Mouse (Mus musculus): ENCODE data around the gene Ptprd. TPM values are rescaled to one million over a fixed set of nuclear protein-coding genes. Genes with fewer than 3 reads are reported as not detected.

Ptprd gene
- polyA plus RNA-seq, 1 experiment from 2014 or later, result 30.4 TPM

DNA sequence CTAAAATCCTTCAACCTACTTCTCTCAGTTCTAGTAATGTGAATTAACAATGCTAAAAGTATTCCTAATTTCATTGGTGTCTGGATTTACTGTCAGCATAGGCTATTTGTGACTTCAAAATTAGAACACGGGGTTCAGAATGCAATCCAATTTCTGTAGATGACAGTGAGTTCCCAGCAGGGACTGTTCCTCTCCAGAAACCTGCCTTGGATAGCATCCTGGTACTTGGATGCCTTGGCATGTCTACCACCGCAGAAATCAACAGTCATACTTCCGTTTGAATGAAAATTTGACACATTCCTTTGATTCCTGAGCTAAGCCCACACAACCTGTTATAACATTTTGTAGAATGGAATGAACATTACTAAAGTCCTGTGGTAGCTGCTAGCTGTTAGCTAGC lies 2018.3 kb downstream of the Ptprd start:
- H3K27me3 ChIP-seq (ENCODE audit: control insufficient read depth, insufficient read depth, low read length), result no peaks in the 10 kb centered on the region
- H3K4me2 ChIP-seq (replicated peaks; ENCODE audit: low read depth, low read length), result no peak overlapping the region
- H3K9me3 ChIP-seq (ENCODE audit: control insufficient read depth, low read depth, low read length), result no peaks in the 10 kb centered on the region
- H3K4me1 ChIP-seq (ENCODE audit: control insufficient read depth, insufficient read depth, low read length), result no peaks in the 10 kb centered on the region
- WGBS, result 75% methylated on average over 3 of the region's 3 CpGs
- no peak overlapping the region for H3K9ac ChIP-seq (replicated peaks; ENCODE audit: low read depth, low read length)
- H3K36me3 ChIP-seq (ENCODE audit: control insufficient read depth, insufficient read depth, low read length), result no peaks in the 10 kb centered on the region
- H3K4me3 ChIP-seq (ENCODE audit: low read depth, low read length), result no peak overlapping the region
- no peak overlapping the region for H3K27ac ChIP-seq (ENCODE audit: low read length)
- no peak for ATAC-seq (ENCODE audit: insufficient number of reproducible peaks, insufficient read depth, low FRiP score, low read depth)

DNA sequence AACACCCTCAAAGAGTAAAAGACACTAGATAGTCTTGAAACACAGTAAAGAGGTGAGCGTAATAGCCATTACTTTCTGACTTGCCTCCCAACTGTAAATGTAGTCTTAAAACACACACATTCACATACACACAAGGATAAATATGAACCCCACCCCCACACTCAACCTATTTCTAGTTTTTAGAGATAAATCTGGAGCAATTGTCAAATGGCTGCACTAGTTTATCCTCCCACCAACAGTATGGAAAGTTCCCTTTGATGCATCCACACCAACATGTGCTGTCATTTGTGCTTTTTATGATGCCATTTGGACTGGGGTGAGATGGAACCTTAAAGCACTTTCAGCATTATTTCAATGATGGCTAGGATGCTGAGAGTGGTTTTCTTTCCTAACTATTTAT lies 2019.7 kb downstream of the Ptprd start:
- Histone ChIP-seq H3K4me1 (ENCODE audit: control insufficient read depth, insufficient read depth, low read length) (no peaks in the 10 kb centered on the region), H3K4me3 (ENCODE audit: low read depth, low read length) (no peak overlapping the region), H3K27ac (ENCODE audit: low read length) (no peak overlapping the region), H3K36me3 (ENCODE audit: control insufficient read depth, insufficient read depth, low read length) (no peaks in the 10 kb centered on the region), H3K9me3 (ENCODE audit: control insufficient read depth, low read depth, low read length) (no peaks in the 10 kb centered on the region), H3K4me2 (replicated peaks; ENCODE audit: low read depth, low read length) (no peak overlapping the region), H3K27me3 (ENCODE audit: control insufficient read depth, insufficient read depth, low read length) (no peaks in the 10 kb centered on the region), H3K9ac (replicated peaks; ENCODE audit: low read depth, low read length) (no peak overlapping the region)
- WGBS, result 81% methylated on average over 1 of the region's 1 CpGs
- no peak for ATAC-seq (ENCODE audit: insufficient number of reproducible peaks, insufficient read depth, low FRiP score, low read depth)

DNA sequence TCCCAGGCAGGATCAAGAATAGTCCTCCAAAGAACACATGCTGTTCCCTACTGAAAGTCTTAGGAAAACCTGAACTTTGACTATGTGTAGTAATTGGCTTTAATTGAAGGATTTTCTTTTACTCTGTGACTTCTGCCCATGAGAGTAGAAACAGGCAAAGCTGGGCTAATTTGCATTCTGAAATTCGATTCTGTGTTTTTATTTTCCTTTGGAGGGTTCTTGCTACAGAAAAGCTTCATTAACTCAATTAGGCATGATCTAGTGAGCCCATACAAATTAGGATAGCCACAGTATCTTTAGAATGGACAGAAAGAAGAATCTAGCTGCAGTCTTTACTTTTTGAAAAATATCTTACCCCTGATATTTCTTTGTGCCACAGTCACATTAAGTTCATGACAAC lies 2021.0 kb downstream of the Ptprd start:
- H3K27me3 ChIP-seq (ENCODE audit: control insufficient read depth, insufficient read depth, low read length), result no peaks in the 10 kb centered on the region
- H3K4me1 ChIP-seq (ENCODE audit: control insufficient read depth, insufficient read depth, low read length), result no peaks in the 10 kb centered on the region
- WGBS, result 57% methylated on average over 1 of the region's 1 CpGs
- H3K27ac ChIP-seq (ENCODE audit: low read length), result no peak overlapping the region
- H3K9me3 ChIP-seq (ENCODE audit: control insufficient read depth, low read depth, low read length), result no peaks in the 10 kb centered on the region
- no peak overlapping the region for H3K4me2 ChIP-seq (replicated peaks; ENCODE audit: low read depth, low read length)
- H3K36me3 ChIP-seq (ENCODE audit: control insufficient read depth, insufficient read depth, low read length), result no peaks in the 10 kb centered on the region
- no peak for ATAC-seq (ENCODE audit: insufficient number of reproducible peaks, insufficient read depth, low FRiP score, low read depth)
- H3K9ac ChIP-seq (replicated peaks; ENCODE audit: low read depth, low read length), result no peak overlapping the region
- H3K4me3 ChIP-seq (ENCODE audit: low read depth, low read length), result no peak overlapping the region

DNA sequence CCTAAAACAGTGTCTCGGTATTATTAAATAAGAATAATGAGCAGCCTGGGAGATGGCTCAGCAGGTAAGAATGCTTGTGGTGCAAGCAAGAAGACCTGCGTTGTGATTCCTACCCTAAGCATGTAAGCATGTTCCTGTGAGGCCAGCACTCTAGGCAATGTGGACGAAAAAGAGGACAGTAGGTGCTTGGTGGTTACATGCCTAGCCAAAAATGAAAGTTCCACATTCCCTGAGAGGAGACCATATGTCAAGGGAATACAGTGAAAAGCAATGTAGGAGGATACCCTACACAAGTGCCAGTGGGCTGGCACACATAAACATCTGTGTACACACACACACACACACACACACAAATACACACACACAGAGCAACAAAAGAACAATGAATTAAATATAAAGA lies 2028.7 kb downstream of the Ptprd start:
- H3K36me3 ChIP-seq (ENCODE audit: control insufficient read depth, insufficient read depth, low read length), result no peaks in the 10 kb centered on the region
- no peak overlapping the region for H3K4me3 ChIP-seq (ENCODE audit: low read depth, low read length)
- no peak overlapping the region for H3K27ac ChIP-seq (ENCODE audit: low read length)
- no peak for ATAC-seq (ENCODE audit: insufficient number of reproducible peaks, insufficient read depth, low FRiP score, low read depth)
- H3K4me2 ChIP-seq (replicated peaks; ENCODE audit: low read depth, low read length), result no peak overlapping the region
- H3K9me3 ChIP-seq (ENCODE audit: control insufficient read depth, low read depth, low read length), result no peaks in the 10 kb centered on the region
- no peaks in the 10 kb centered on the region for H3K27me3 ChIP-seq (ENCODE audit: control insufficient read depth, insufficient read depth, low read length)
- no peak overlapping the region for H3K9ac ChIP-seq (replicated peaks; ENCODE audit: low read depth, low read length)
- no peaks in the 10 kb centered on the region for H3K4me1 ChIP-seq (ENCODE audit: control insufficient read depth, insufficient read depth, low read length)
- 91% methylated on average over 3 of the region's 3 CpGs for WGBS

DNA sequence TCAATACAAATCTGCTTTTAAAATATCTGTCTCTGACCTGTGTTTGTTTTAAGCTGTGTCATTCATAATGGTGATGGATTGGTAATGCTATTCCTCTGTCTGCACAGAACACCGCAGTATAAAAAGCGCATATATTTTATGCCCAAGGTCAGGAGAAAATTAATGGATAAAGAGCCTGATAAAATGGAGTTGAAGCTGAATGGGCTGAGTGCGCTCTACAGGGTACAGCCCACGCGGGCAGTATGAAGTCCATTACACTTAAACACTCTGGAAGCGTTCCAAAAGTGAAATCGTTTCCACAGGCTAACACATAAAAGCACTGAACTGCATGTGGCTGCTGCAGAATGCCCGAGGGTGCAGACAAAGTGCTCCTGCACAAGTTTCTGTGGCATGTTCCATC lies 2032.3 kb downstream of the Ptprd start:
- H3K9ac ChIP-seq (replicated peaks; ENCODE audit: low read depth, low read length), result no peak overlapping the region
- no peaks in the 10 kb centered on the region for H3K4me1 ChIP-seq (ENCODE audit: control insufficient read depth, insufficient read depth, low read length)
- H3K27ac ChIP-seq (ENCODE audit: low read length), result no peak overlapping the region
- 0 out of 2 replicates have a peak, but pooled peaks have one; percentile 56 for ATAC-seq (ENCODE audit: insufficient number of reproducible peaks, insufficient read depth, low FRiP score, low read depth)
- H3K9me3 ChIP-seq (ENCODE audit: control insufficient read depth, low read depth, low read length), result no peaks in the 10 kb centered on the region
- 25% methylated on average over 8 of the region's 8 CpGs for WGBS
- no peak overlapping the region for H3K4me3 ChIP-seq (ENCODE audit: low read depth, low read length)
- no peak overlapping the region for H3K4me2 ChIP-seq (replicated peaks; ENCODE audit: low read depth, low read length)
- no peaks in the 10 kb centered on the region for H3K36me3 ChIP-seq (ENCODE audit: control insufficient read depth, insufficient read depth, low read length)
- H3K27me3 ChIP-seq (ENCODE audit: control insufficient read depth, insufficient read depth, low read length), result no peaks in the 10 kb centered on the region

DNA sequence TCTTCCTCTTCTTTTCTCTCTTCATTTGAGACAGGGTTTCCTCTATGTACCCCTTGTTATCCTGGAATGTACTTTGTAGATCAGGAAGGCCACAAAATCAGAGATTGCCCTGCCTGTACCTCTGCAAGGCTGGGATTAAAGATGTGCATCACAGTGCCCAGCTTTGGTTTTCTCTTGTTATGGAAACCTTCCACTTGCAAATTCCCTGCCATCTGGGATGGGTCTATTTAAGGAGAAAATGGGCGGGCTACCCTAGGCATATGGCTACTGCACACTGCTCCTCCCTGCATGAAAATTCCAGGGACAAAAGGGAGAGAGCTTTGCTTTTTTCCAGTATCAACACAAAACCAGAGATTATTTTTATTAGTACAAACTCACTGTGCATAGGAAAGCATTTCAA lies 2036.7 kb downstream of the Ptprd start:
- 87% methylated on average over 1 of the region's 1 CpGs for WGBS

DNA sequence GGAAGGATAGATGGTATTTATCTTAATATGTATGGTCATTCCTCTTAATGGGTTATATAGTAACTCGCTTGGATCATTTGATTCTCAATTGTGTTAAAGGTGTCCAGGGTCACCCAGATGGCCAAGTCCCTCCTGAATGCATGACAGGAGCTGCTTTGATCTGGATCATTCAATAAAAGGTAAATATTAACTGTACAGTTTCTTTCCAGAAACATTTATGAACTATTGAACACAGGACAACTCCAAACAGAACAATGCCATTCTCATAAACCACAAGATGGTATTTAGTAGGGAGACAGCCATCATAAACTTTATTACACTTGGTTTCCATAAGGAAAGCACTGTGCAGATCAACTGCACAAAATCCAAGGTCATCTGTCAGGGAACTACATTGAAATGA lies 2056.0 kb downstream of the Ptprd start:
- no peak for ATAC-seq (ENCODE audit: insufficient number of reproducible peaks, insufficient read depth, low FRiP score, low read depth)
- Histone ChIP-seq H3K4me3 (ENCODE audit: low read depth, low read length) (no peak overlapping the region), H3K27me3 (ENCODE audit: control insufficient read depth, insufficient read depth, low read length) (no peaks in the 10 kb centered on the region), H3K9ac (replicated peaks; ENCODE audit: low read depth, low read length) (no peak overlapping the region), H3K4me2 (replicated peaks; ENCODE audit: low read depth, low read length) (no peak overlapping the region), H3K27ac (ENCODE audit: low read length) (no peak overlapping the region), H3K9me3 (ENCODE audit: control insufficient read depth, low read depth, low read length) (no peaks in the 10 kb centered on the region), H3K4me1 (ENCODE audit: control insufficient read depth, insufficient read depth, low read length) (no peaks in the 10 kb centered on the region), H3K36me3 (ENCODE audit: control insufficient read depth, insufficient read depth, low read length) (no peaks in the 10 kb centered on the region)
- WGBS, result 50% methylated on average over 1 of the region's 1 CpGs

More for the DNA sequence above, 2036.7 kb downstream of the Ptprd start:
- Histone ChIP-seq H3K9me3 (ENCODE audit: control insufficient read depth, low read depth, low read length) (no peaks in the 10 kb centered on the region), H3K4me3 (ENCODE audit: low read depth, low read length) (no peak overlapping the region), H3K4me1 (ENCODE audit: control insufficient read depth, insufficient read depth, low read length) (no peaks in the 10 kb centered on the region), H3K9ac (replicated peaks; ENCODE audit: low read depth, low read length) (no peak overlapping the region), H3K36me3 (ENCODE audit: control insufficient read depth, insufficient read depth, low read length) (no peaks in the 10 kb centered on the region), H3K4me2 (replicated peaks; ENCODE audit: low read depth, low read length) (no peak overlapping the region), H3K27ac (ENCODE audit: low read length) (no peak overlapping the region), H3K27me3 (ENCODE audit: control insufficient read depth, insufficient read depth, low read length) (no peaks in the 10 kb centered on the region)
- ATAC-seq (ENCODE audit: insufficient number of reproducible peaks, insufficient read depth, low FRiP score, low read depth), result no peak

DNA sequence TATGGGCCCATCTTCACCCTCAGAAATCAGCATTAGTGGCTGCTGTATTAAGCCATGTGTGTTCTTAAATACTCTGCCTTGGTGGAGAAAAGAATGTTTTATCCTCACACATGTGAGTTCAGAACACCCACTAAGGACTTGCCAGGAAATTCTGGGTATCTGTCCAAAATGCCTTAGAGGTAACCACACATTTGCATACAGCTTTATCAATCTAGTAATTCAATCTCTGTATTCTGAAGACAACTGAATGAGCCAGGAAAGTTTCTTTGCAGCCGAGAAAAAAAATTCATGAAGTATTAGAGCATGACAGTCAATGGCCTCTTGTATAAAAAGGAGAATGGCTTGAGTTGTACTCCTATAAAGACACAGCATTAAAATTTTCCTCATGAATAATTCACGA lies 2057.6 kb downstream of the Ptprd start:
- WGBS, result 62% methylated on average over 2 of the region's 2 CpGs
- no peak overlapping the region for H3K4me3 ChIP-seq (ENCODE audit: low read depth, low read length)
- H3K4me2 ChIP-seq (replicated peaks; ENCODE audit: low read depth, low read length), result no peak overlapping the region
- no peaks in the 10 kb centered on the region for H3K27me3 ChIP-seq (ENCODE audit: control insufficient read depth, insufficient read depth, low read length)
- no peaks in the 10 kb centered on the region for H3K36me3 ChIP-seq (ENCODE audit: control insufficient read depth, insufficient read depth, low read length)
- no peak for ATAC-seq (ENCODE audit: insufficient number of reproducible peaks, insufficient read depth, low FRiP score, low read depth)
- no peak overlapping the region for H3K9ac ChIP-seq (replicated peaks; ENCODE audit: low read depth, low read length)
- H3K27ac ChIP-seq (ENCODE audit: low read length), result no peak overlapping the region
- H3K9me3 ChIP-seq (ENCODE audit: control insufficient read depth, low read depth, low read length), result no peaks in the 10 kb centered on the region
- H3K4me1 ChIP-seq (ENCODE audit: control insufficient read depth, insufficient read depth, low read length), result no peaks in the 10 kb centered on the region

DNA sequence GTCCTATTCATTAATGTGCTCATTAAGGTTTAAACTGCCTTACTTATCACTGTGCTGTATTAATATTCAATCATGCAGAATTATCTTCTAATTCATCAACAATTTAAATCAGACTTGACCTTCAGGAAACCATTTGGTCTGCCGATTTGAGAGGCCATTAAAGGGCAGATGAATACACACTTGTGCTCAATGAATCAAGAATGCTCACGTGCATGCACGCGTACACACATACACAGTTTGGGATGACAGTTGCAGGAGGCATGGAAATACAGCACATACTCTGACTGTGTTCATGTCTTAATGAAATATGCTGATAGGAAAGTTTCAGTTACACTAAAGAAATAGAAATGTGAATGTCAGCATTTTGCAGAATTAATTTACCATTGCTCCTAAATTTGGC lies 2066.8 kb downstream of the Ptprd start:
- no peak overlapping the region for H3K9ac ChIP-seq (replicated peaks; ENCODE audit: low read depth, low read length)
- H3K4me1 ChIP-seq (ENCODE audit: control insufficient read depth, insufficient read depth, low read length), result no peaks in the 10 kb centered on the region
- no peak overlapping the region for H3K4me2 ChIP-seq (replicated peaks; ENCODE audit: low read depth, low read length)
- ATAC-seq (ENCODE audit: insufficient number of reproducible peaks, insufficient read depth, low FRiP score, low read depth), result no peak
- H3K27ac ChIP-seq (ENCODE audit: low read length), result no peak overlapping the region
- H3K36me3 ChIP-seq (ENCODE audit: control insufficient read depth, insufficient read depth, low read length), result no peaks in the 10 kb centered on the region
- WGBS, result 80% methylated on average over 4 of the region's 4 CpGs
- no peak overlapping the region for H3K4me3 ChIP-seq (ENCODE audit: low read depth, low read length)
- no peaks in the 10 kb centered on the region for H3K9me3 ChIP-seq (ENCODE audit: control insufficient read depth, low read depth, low read length)
- H3K27me3 ChIP-seq (ENCODE audit: control insufficient read depth, insufficient read depth, low read length), result no peaks in the 10 kb centered on the region

Data from stomach, embryonic 14.5 days (tissue).